Mouse (Mus musculus) C2C12 (cell line): ENCODE measurements at regions not wholly inside any gene's neighbourhood (a gene's known extent, or its start where the extent isn't known, plus 50 kb on each side); places are given as distances from the start of the nearest gene placed in this dataset.

Experiments used
- H3K27me3 ChIP-seq: one replicate; pipeline ENCODE4 v1.6.1; 2011; ENCODE audit not compliant: control insufficient read depth, insufficient read depth, insufficient read length
- H3K36me3 ChIP-seq: one replicate; pipeline ENCODE4 v1.6.1; 2011; ENCODE audit not compliant: control insufficient read depth, insufficient read depth
- H3K4me3 ChIP-seq: one replicate; pipeline ENCODE4 v1.5.1; 2011; ENCODE audit warnings: mild to moderate bottlenecking, control low read depth; ENCODE audit not compliant: poor library complexity, insufficient read depth, severe bottlenecking
- H3K79me2 ChIP-seq: one replicate; pipeline ENCODE4 v1.6.1; 2011; ENCODE audit not compliant: control insufficient read depth, insufficient read depth
- H3K79me3 ChIP-seq: one replicate; pipeline ENCODE4 v1.6.1; 2011; ENCODE audit warnings: low read depth, control low read depth
- H3ac ChIP-seq: one replicate; pipeline ENCODE3; 2011; ENCODE audit warnings: low read depth; ENCODE audit not compliant: control insufficient read depth, insufficient read length
- CEBPB ChIP-seq: IDR thresholded peaks from one replicate; pipeline ENCODE4 v1.6.1; 2011; ENCODE audit warnings: low read depth, mild to moderate bottlenecking, control low read depth, moderate library complexity
- CTCF ChIP-seq: IDR thresholded peaks from one replicate; pipeline ENCODE4 v1.5.1; 2011; ENCODE audit not compliant: control insufficient read depth, insufficient read depth, insufficient read length
- FOSL1 ChIP-seq: IDR thresholded peaks from one replicate; pipeline ENCODE4 v1.8.0; 2011; ENCODE audit warnings: mild to moderate bottlenecking, low read length; ENCODE audit not compliant: poor library complexity, insufficient read depth, severe bottlenecking
- MAX ChIP-seq: IDR thresholded peaks from one replicate; pipeline ENCODE4 v1.6.1; 2011; ENCODE audit warnings: mild to moderate bottlenecking, control low read depth
- MYOD1 ChIP-seq: IDR thresholded peaks from one replicate; pipeline ENCODE4 v1.6.1; 2011; ENCODE audit warnings: low read depth; ENCODE audit not compliant: control insufficient read depth, insufficient read length
- MYOG ChIP-seq: IDR thresholded peaks from one replicate; pipeline ENCODE4 v1.6.1; 2011; ENCODE audit not compliant: control insufficient read depth, insufficient read length; ENCODE audit errors: extremely low read depth
- USF1 ChIP-seq: IDR thresholded peaks from one replicate; pipeline ENCODE4 v1.6.1; 2011; ENCODE audit warnings: low read depth, mild to moderate bottlenecking, control low read depth, moderate library complexity

- H3K79me3 ChIP-seq: no peaks in the 10 kb centered on the region
- TF ChIP-seq CEBPB (no peak), USF1 (no peak), MAX (no peak), MYOG (no peak), MYOD1 (no peak), CTCF (no peak), FOSL1 (no peak)
- no peaks in the 10 kb centered on the region for H3K36me3 ChIP-seq
- no peak overlapping the region for H3ac ChIP-seq
- H3K4me3 ChIP-seq: no peak overlapping the region
- no peaks in the 10 kb centered on the region for H3K79me2 ChIP-seq
- no peaks in the 10 kb centered on the region for H3K27me3 ChIP-seq
These were observed 142.9 kb upstream of the Cmc1 start for GRCm38 (mm10) chr9:118292836-118293235.

- Histone ChIP-seq H3K79me2 (no peaks in the 10 kb centered on the region), H3K4me3 (no peak overlapping the region), H3K36me3 (no peaks in the 10 kb centered on the region), H3ac (no peak overlapping the region), H3K27me3 (no peaks in the 10 kb centered on the region), H3K79me3 (no peaks in the 10 kb centered on the region)
- no peak for TF ChIP-seq CTCF
- no peak for TF ChIP-seq CEBPB
- TF ChIP-seq MYOD1: no peak
- TF ChIP-seq FOSL1: no peak
- no peak for TF ChIP-seq USF1
- TF ChIP-seq MAX: no peak
- TF ChIP-seq MYOG: no peak
These were observed 144.0 kb upstream of the Cmc1 start for GRCm38 (mm10) chr9:118294011-118294410.

GRCm38 (mm10) chr9:118302785-118303384 lies 152.9 kb upstream of the Cmc1 start:
- no peaks in the 10 kb centered on the region for H3K27me3 ChIP-seq
- H3K36me3 ChIP-seq: no peaks in the 10 kb centered on the region
- no peak overlapping the region for H3K4me3 ChIP-seq
- no peak overlapping the region for H3ac ChIP-seq
- H3K79me2 ChIP-seq: no peaks in the 10 kb centered on the region
- no peaks in the 10 kb centered on the region for H3K79me3 ChIP-seq
- TF ChIP-seq MAX: no peak
- no peak for TF ChIP-seq FOSL1
- no peak for TF ChIP-seq MYOG
- TF ChIP-seq CTCF: no peak

DNA sequence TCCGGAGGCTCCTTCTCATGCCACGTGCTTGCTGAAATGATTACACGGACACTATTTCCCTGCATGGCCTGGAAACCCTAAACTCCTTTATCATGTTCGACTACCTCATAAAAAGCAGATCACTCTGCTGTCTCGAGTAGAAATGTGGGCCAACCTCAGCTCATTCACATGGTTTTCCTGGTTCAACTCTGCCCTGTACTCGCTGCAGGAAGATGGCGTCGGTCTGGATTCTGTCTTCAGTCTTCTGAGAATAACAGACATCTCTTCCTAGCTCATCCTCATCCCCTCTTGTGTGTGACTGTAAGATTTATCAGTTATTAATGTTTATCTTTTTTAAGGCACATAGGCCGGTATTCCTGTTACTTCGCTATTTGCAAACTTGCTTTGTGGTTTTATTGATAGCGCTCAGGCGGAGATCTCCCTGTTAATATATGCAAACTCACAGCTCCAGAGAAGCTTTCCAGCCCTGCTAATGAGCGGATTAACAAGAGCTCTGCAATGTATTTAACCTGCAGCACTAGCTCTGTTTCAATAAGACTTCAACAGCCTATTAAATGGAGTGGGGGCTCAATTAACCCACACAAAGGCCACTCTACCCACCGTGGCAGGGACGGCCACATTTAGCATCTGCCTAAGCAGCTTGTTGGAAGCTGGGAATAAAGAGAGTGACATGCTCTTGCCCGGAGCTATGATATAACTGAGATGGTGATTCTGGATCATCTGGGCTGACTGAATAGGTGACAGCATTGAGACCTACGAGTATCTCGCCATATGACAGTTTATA lies 159.5 kb upstream of the Eomes start:
- Histone ChIP-seq H3K4me3 (no peak overlapping the region), H3K36me3 (no peaks in the 10 kb centered on the region), H3K79me3 (no peaks in the 10 kb centered on the region), H3ac (no peak overlapping the region), H3K27me3 (no peaks in the 10 kb centered on the region), H3K79me2 (no peaks in the 10 kb centered on the region)
- TF ChIP-seq MYOG (no peak), FOSL1 (no peak), MYOD1 (no peak), MAX (no peak), CTCF (no peak), USF1 (no peak), CEBPB (no peak)

- Histone ChIP-seq H3K79me3 (no peaks in the 10 kb centered on the region), H3K36me3 (no peaks in the 10 kb centered on the region), H3ac (no peak overlapping the region), H3K4me3 (no peak overlapping the region), H3K27me3 (peaks cover 4% of the 10 kb centered on the region), H3K79me2 (no peaks in the 10 kb centered on the region)
- no peak for TF ChIP-seq FOSL1
- TF ChIP-seq MYOD1: no peak
- TF ChIP-seq CTCF: no peak
- TF ChIP-seq MAX: no peak
- TF ChIP-seq MYOG: no peak
- TF ChIP-seq CEBPB: no peak
- TF ChIP-seq USF1: no peak
These were observed 154.2 kb upstream of the Eomes start for GRCm38 (mm10) chr9:118323796-118324195.

- H3K4me3 ChIP-seq: no peak overlapping the region
- H3K79me3 ChIP-seq: no peaks in the 10 kb centered on the region
- no peak overlapping the region for H3ac ChIP-seq
- TF ChIP-seq CTCF (no peak), MAX (no peak), FOSL1 (no peak), MYOD1 (no peak), USF1 (no peak), CEBPB (no peak), MYOG (no peak)
- no peaks in the 10 kb centered on the region for H3K79me2 ChIP-seq
- H3K36me3 ChIP-seq: no peaks in the 10 kb centered on the region
- peaks cover 4% of the 10 kb centered on the region for H3K27me3 ChIP-seq
These were observed 151.4 kb upstream of the Eomes start for GRCm38 (mm10) chr9:118326656-118327055.
